Mouse (Mus musculus): ENCODE measurements at regions not wholly inside any gene's neighbourhood (a gene's known extent, or its start where the extent isn't known, plus 50 kb on each side); places are given as distances from the start of the nearest gene placed in this dataset.

DNA sequence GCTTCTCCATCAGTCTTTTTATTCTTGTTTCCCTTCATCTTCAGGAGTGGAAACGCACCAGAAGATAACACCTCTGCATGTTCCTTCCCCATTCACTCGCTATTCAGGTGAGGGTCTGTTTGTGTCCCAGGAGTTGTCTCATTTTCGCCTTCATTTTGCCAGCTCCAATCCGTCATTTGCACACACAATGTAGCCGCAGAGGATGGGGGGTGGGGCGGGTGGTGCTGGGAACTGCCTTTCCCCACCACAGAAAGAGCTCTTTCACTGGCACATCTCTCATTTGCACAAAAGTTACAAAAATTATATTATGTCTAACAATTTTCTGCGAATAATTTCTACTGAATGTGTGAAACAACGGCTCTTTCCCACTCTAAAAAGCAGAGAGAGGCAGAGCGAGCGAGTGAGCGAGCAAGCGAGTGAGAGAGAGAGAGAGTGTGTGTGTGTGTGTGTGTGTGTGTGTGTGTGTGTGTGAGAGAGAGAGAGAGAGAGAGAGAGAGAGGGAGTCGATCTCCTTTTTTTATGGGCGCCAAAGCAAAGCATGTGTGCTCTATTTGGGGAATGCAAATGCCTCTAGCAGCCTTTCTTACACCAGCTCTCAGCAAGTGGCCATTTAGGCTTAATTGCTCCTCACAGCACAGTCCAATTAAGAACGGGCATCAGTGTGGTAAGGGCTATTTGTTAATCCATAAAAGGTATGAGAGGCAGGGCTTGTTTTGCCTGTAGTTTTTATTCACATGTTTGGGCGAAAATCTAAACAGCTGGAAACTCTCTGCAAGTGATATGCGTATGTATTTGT is 225.2 kb upstream of the Kif2a start:
- peak overlapping the region; percentile 35 for H3K27ac ChIP-seq
- H3K4me2 ChIP-seq = peak overlapping the region; percentile 51
- H3K27me3 ChIP-seq = 0 out of 2 replicates have a peak, but pooled peaks cover 5% of the 10 kb centered on the region
- peak overlapping the region; percentile 61 for H3K9ac ChIP-seq
- H3K9me3 ChIP-seq = no peaks in the 10 kb centered on the region
- peaks cover 17% of the 10 kb centered on the region for H3K4me1 ChIP-seq (replicated peaks)
- no peaks in the 10 kb centered on the region for H3K36me3 ChIP-seq
- 15% methylated on average over 17 of the region's 17 CpGs for WGBS
- peak; percentile 83 for ATAC-seq (ENCODE audit: low FRiP score)
- peak overlapping the region; percentile 23 for H3K4me3 ChIP-seq

DNA sequence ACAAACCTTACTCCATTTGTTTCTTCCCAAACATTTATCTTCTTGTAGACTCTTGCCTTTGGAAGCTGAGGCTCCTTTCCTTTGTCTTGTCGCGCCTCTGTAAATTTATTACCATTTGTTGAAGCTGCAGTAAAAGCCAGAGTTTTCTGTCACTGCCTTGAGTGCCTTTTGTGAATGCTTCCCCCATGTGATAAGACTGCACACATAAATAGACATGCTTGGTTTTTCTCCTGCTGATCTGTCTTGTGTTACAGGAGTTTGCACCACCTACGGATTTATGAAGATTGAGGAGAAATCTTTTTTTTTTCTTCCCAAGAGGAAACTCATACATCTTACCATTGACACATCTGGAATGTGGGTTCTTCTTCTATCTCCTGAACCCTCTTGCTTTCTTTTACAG is 222.2 kb upstream of the Kif2a start:
- H3K36me3 ChIP-seq = no peaks in the 10 kb centered on the region
- no peak overlapping the region for H3K4me3 ChIP-seq
- H3K27me3 ChIP-seq = no peaks in the 10 kb centered on the region
- H3K9ac ChIP-seq = no peak overlapping the region
- no peak overlapping the region for H3K27ac ChIP-seq
- H3K4me1 ChIP-seq (replicated peaks) = peaks cover 17% of the 10 kb centered on the region
- no peaks in the 10 kb centered on the region for H3K9me3 ChIP-seq
- ATAC-seq (ENCODE audit: low FRiP score) = no peak
- WGBS = 44% methylated on average over 3 of the region's 3 CpGs
- no peak overlapping the region for H3K4me2 ChIP-seq

DNA sequence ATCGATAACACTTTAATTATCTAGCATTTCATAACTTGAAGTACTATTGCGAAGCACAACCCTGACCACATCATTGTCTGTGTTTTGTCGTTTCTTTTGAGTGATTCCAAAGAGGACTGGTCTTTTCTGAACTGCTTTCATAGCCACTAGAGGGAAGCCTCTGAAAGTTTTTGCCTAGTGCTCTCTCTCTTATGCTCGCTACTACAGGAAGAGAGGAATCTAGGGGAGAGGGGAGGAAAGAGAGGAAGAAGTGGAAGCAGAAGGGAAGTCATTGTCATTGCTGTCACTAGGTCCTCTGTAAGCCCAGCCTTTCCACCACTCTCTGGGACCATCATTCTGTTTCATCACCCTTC is 217.1 kb upstream of the Kif2a start:
- H3K4me2 ChIP-seq = no peak overlapping the region
- ATAC-seq (ENCODE audit: low FRiP score) = no peak
- no peaks in the 10 kb centered on the region for H3K36me3 ChIP-seq
- no peak overlapping the region for H3K27ac ChIP-seq
- WGBS = 77% methylated on average over 4 of the region's 4 CpGs
- no peaks in the 10 kb centered on the region for H3K9me3 ChIP-seq
- no peaks in the 10 kb centered on the region for H3K27me3 ChIP-seq
- H3K9ac ChIP-seq = no peak overlapping the region
- no peak overlapping the region for H3K4me3 ChIP-seq
- no peaks in the 10 kb centered on the region for H3K4me1 ChIP-seq (replicated peaks)

DNA sequence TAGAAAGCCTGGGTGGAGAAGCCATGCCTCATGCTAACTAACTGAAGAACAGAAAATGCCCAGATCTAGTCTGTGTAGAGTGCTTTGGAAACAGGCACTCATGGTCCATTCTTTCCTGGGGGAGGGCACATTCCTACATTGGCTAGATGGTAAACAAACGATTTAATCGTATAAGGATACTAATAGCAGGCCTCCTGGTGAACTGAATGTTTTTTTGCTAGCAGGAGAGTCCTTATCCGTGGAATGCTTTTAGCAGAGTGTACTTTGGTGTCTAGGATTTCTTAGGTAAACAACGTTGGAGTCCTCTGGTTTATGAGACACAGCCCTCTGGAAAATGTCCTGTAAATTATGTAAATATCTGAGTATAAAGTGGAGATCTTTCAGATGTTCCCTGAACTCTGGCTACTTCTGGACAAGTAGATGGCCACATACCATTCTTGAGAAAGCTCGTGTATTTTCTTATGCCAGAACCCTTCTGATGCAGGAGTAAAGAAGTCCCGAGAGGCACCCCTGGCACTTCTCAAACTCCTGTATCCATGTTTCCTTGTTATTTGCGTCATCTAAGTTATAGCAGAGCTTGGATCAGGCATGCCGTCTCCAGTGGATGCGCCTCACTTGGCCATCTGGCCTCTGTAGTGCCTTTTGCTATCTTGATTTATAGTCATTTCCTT is 216.6 kb upstream of the Kif2a start:
- H3K9ac ChIP-seq = no peak overlapping the region
- 84% methylated on average over 9 of the region's 9 CpGs for WGBS

DNA sequence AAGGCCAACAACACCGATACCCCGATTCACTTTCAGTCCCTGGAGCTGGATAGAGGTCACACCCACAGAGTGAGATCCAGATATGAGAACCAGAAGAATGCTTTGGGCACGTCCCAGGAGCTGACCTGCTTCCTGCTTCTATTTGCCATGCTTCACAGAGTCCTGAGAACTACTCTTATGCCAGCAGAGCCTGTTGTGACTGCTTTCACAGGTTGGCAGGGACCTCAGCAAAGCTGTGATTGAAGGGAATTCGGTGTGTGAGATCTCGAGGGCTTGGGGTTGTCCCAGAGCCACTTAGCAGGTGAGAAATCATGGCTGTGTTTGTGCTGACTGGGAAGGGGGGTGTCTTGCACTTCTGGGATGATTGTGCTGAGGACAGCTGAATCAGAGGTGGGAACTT is 197.5 kb upstream of the Kif2a start:
- 79% methylated on average over 5 of the region's 5 CpGs for WGBS
- Histone ChIP-seq H3K4me2 (no peak overlapping the region), H3K36me3 (no peaks in the 10 kb centered on the region), H3K4me3 (no peak overlapping the region), H3K9me3 (no peaks in the 10 kb centered on the region), H3K27ac (no peak overlapping the region), H3K9ac (no peak overlapping the region), H3K4me1 (replicated peaks) (no peaks in the 10 kb centered on the region), H3K27me3 (no peaks in the 10 kb centered on the region)
- no peak for ATAC-seq (ENCODE audit: low FRiP score)

More for the DNA sequence above, 216.6 kb upstream of the Kif2a start:
- H3K27me3 ChIP-seq = no peaks in the 10 kb centered on the region
- no peaks in the 10 kb centered on the region for H3K4me1 ChIP-seq (replicated peaks)
- H3K27ac ChIP-seq = no peak overlapping the region
- no peaks in the 10 kb centered on the region for H3K36me3 ChIP-seq
- H3K4me3 ChIP-seq = no peak overlapping the region
- no peak overlapping the region for H3K4me2 ChIP-seq
- H3K9me3 ChIP-seq = no peaks in the 10 kb centered on the region
- ATAC-seq (ENCODE audit: low FRiP score) = no peak

DNA sequence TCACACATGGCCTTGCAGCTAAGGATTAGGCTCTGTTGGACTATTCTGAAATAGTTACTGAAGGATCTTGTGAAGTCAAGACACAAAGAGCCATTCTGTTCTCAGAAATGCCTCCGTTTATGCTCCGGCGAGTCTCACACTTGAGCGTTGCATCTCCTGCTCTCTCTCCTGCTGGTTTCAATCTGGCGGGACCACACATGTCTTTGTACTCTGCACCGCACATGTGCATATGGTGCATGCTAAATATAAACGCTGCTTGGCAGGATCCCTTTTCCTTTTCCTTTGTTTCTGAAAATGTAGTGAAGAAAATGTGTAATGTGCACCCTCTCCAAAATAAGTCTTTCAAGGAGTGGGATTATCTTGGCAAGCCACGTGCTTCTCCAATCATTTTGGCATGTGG is 196.4 kb upstream of the Kif2a start:
- Histone ChIP-seq H3K9me3 (no peaks in the 10 kb centered on the region), H3K27me3 (no peaks in the 10 kb centered on the region), H3K36me3 (no peaks in the 10 kb centered on the region), H3K4me1 (replicated peaks) (no peaks in the 10 kb centered on the region), H3K27ac (no peak overlapping the region), H3K4me3 (no peak overlapping the region), H3K4me2 (no peak overlapping the region), H3K9ac (no peak overlapping the region)
- ATAC-seq (ENCODE audit: low FRiP score) = no peak
- WGBS = 63% methylated on average over 8 of the region's 8 CpGs

DNA sequence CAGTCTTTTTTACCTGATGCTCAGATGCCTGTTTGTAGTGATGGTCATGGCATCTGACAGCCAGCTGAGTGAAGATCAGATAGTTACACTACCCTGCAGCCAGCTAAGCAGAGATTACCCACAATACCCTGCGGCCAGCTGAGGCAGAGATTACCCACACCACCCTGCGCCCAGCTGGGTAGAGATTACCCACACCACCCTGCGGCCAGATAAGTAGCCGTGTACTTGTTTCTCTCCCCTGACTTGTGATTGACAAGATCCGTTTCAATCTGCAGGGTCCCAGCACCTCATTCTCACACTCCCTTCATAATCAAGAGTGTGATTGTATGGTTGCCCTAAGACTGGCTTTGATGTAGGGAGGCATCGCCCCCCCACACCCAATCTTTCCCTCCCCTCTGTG is 195.9 kb upstream of the Kif2a start:
- no peak for ATAC-seq (ENCODE audit: low FRiP score)
- no peaks in the 10 kb centered on the region for H3K4me1 ChIP-seq (replicated peaks)
- no peak overlapping the region for H3K9ac ChIP-seq
- H3K4me2 ChIP-seq = no peak overlapping the region
- no peak overlapping the region for H3K4me3 ChIP-seq
- 90% methylated on average over 6 of the region's 6 CpGs for WGBS
- H3K36me3 ChIP-seq = no peaks in the 10 kb centered on the region
- no peak overlapping the region for H3K27ac ChIP-seq
- no peaks in the 10 kb centered on the region for H3K27me3 ChIP-seq
- H3K9me3 ChIP-seq = no peaks in the 10 kb centered on the region

DNA sequence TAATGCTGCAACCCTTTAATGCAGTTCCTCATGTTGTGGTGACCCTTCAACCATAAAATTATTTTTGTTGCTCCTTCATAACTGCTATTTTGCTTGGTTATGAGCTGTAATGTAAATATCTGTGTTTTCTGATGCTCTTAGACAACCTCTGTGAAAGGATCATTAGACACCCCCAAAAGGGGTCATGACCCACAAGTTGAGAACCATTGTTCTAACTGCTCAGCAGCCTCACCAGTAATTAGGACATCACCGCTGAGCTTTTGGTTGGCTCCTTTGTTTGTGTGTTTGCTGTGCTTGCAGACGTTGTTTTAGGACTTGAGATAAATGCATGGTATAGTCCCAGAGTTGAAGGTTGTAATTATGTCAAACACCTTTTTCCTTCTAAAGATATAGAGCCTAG is 191.4 kb upstream of the Kif2a start:
- H3K36me3 ChIP-seq = no peaks in the 10 kb centered on the region
- H3K4me1 ChIP-seq (replicated peaks) = peaks cover 10% of the 10 kb centered on the region; the same call in 1 of the 2 replicates
- ATAC-seq (ENCODE audit: low FRiP score) = no peak
- no peaks in the 10 kb centered on the region for H3K9me3 ChIP-seq
- H3K4me2 ChIP-seq = no peak overlapping the region
- 0 out of 2 replicates have a peak, but pooled peaks cover 3% of the 10 kb centered on the region for H3K27me3 ChIP-seq
- H3K27ac ChIP-seq = no peak overlapping the region
- WGBS = 25% methylated on average over 2 of the region's 2 CpGs
- H3K9ac ChIP-seq = no peak overlapping the region
- no peak overlapping the region for H3K4me3 ChIP-seq

DNA sequence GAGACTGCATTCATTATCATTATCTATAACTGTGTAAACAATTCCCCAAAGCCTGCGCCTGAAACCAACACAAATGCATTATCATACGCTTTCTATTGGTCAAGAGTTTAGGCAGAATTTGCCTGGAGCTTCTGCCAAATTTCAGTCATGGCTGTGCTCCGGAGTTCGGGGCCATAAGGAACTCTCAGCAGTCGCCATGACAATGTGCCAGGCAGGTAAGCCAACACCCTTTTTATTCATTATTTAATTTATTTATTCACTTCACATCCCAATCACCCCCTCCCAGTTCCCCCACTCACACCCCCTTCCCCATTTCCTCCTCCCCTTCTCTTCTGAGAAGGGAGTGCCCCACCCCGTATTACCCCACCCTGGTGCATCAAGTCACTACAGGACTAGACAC is 188.8 kb upstream of the Kif2a start:
- no peak overlapping the region for H3K4me2 ChIP-seq
- no peak overlapping the region for H3K9ac ChIP-seq
- H3K4me3 ChIP-seq = no peak overlapping the region
- H3K4me1 ChIP-seq (replicated peaks) = peaks cover 22% of the 10 kb centered on the region
- 0 out of 2 replicates have a peak, but pooled peaks cover 3% of the 10 kb centered on the region for H3K27me3 ChIP-seq
- ATAC-seq (ENCODE audit: low FRiP score) = no peak
- no peaks in the 10 kb centered on the region for H3K9me3 ChIP-seq
- H3K36me3 ChIP-seq = no peaks in the 10 kb centered on the region
- H3K27ac ChIP-seq = no peak overlapping the region
- 90% methylated on average over 6 of the region's 6 CpGs for WGBS

DNA sequence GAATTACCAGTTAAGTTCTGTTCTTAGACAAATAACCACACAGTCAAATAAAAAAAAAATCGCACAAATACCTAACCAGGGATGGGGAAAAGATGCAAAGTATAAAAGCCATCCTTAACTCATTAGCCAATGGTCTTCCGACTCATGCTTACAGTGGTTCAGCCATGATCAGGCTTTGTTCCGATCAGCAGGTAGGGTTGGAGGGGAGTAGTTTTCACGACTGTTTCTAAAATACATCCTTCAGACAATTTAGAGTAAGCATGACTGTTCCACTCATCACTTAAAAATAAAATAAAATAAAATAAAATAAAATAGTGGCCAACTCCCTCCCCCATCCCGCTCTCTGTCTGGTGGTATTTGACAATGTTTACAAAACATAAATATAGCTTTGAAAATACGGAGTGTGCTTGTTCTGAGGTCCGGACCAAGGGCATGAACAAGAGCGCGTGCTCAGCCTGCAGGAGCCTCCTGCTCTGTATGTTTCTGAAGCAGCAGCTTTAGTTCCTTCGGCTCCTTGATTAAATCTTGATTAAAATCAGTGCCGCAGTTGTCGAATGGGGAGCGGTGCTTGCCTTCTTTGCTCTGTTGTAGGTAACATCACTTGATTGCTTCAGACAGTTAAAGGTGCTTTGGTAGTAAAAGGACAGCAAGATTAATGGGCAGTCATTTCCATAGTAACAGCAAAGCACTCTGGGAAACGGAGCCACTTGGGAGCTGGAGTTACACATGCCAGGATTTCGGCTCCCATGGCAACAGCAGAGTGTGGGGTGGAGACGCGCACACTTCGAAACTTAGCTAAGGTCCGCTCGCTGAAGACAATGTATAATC is 185.6 kb upstream of the Kif2a start:
- Histone ChIP-seq H3K9ac (0 out of 2 replicates have a peak overlapping the region, but pooled peaks have one; percentile 8), H3K4me1 (replicated peaks) (peaks cover 22% of the 10 kb centered on the region), H3K9me3 (no peaks in the 10 kb centered on the region), H3K4me2 (peak overlapping the region; percentile 55), H3K27me3 (0 out of 2 replicates have a peak, but pooled peaks cover 3% of the 10 kb centered on the region), H3K27ac (peak overlapping the region; percentile 77), H3K4me3 (peak overlapping the region; percentile 32), H3K36me3 (no peaks in the 10 kb centered on the region)
- 28% methylated on average over 20 of the region's 20 CpGs for WGBS
- ATAC-seq (ENCODE audit: low FRiP score) = peak; percentile 95

DNA sequence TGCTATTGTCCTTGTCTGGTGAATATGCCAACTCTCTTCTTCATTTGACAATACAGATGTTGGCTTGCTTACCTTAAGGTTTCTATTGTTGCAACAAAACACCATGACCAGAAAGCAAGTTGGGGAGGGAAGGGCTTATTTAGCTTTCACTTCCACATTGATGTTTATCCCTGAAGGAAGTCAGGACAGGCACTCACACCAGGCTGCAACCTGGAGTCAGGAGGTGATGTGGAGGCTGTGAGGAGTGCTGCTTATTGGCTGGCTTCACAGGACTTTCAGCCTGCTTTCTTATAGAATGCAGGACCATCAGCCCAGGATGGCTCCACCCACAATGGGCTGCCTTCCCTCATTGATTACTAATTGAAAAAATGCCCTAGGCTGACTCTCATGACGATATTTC is 177.9 kb upstream of the Kif2a start:
- 60% methylated on average over 1 of the region's 1 CpGs for WGBS
- H3K9me3 ChIP-seq = 0 out of 2 replicates have a peak, but pooled peaks cover 5% of the 10 kb centered on the region
- no peaks in the 10 kb centered on the region for H3K27me3 ChIP-seq
- no peak for ATAC-seq (ENCODE audit: low FRiP score)
- H3K36me3 ChIP-seq = no peaks in the 10 kb centered on the region
- H3K4me2 ChIP-seq = no peak overlapping the region
- H3K4me3 ChIP-seq = no peak overlapping the region
- no peak overlapping the region for H3K9ac ChIP-seq
- no peaks in the 10 kb centered on the region for H3K4me1 ChIP-seq (replicated peaks)
- no peak overlapping the region for H3K27ac ChIP-seq

DNA sequence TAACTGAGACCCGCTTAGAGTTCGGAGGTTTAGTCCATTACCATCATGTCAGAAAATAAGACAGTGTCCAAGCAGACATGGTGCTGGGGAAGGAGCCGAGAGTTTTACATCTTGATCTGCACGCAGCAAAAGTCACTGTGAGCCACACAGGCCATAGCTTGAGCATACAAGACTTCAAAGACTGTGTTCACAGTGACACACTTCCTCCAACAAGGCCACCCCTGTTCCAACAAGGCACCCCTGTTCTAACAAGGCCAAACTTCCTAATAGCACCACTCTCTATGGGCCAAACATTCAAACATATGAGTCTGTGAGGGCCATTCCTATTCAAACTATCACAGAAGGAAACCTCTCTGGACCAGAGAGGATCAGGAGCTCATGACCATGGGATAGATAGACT is 171.5 kb upstream of the Kif2a start:
- Histone ChIP-seq H3K9me3 (0 out of 2 replicates have a peak, but pooled peaks cover 5% of the 10 kb centered on the region), H3K9ac (no peak overlapping the region), H3K4me2 (no peak overlapping the region), H3K4me1 (replicated peaks) (no peaks in the 10 kb centered on the region), H3K27ac (no peak overlapping the region), H3K36me3 (no peaks in the 10 kb centered on the region), H3K4me3 (no peak overlapping the region), H3K27me3 (no peaks in the 10 kb centered on the region)
- ATAC-seq (ENCODE audit: low FRiP score) = no peak
- 93% methylated on average over 4 of the region's 4 CpGs for WGBS
